Mouse (Mus musculus): ENCODE results near the gene Smagp. TPM values are rescaled to one million over a fixed set of nuclear protein-coding genes. Genes with fewer than 3 reads are reported as not detected.
A peak's percentile ranks its signal among the peaks of the same experiment; 100 is the strongest.

Gene Smagp
- polyA plus RNA-seq, 1 experiment from 2014 or later: 1.7 TPM

DNA sequence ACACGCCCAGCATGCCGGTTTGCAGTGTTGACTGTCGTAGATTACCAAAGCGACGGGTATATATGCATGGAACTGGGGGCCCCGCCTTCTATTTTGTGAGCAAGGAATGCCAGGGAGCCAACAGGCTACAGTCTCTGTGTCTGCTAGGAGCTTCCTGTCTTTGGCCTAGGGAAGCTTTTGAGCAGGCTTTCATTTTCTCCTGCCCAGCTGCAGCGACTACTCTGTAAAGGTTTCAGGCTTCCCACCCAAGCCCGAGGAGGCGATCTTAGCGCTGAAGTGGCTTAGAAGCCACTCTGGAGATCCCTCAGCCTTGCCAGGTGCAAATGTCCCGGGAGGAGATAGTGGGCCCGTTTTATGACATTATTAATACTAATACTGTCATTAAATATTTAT, 37.9 kb downstream of the Smagp start:
- 0 out of 2 replicates have a peak, but pooled peaks cover 2% of the 10 kb centered on the region for H3K27me3 ChIP-seq (ENCODE audit: control insufficient read depth, insufficient read depth, low read length)
- peak overlapping the region; percentile 79 for H3K4me3 ChIP-seq (ENCODE audit: low read depth, low read length)
- under 1% methylated on average over 12 of the region's 12 CpGs for WGBS
- H3K9me3 ChIP-seq (ENCODE audit: control insufficient read depth, low read length): no peaks in the 10 kb centered on the region
- peaks cover 5% of the 10 kb centered on the region; the same call in 1 of the 2 replicates for H3K4me1 ChIP-seq (ENCODE audit: control insufficient read depth, insufficient read depth, low read length)
- peak overlapping the region; percentile 87 for H3K27ac ChIP-seq (ENCODE audit: low read depth, low read length)
- H3K36me3 ChIP-seq (ENCODE audit: control insufficient read depth, insufficient read depth, low read length): no peaks in the 10 kb centered on the region
- no peak for ATAC-seq (ENCODE audit: low read depth)
- H3K9ac ChIP-seq (replicated peaks; ENCODE audit: low read depth, low read length): peak overlapping the region; percentile 96
- peak overlapping the region; percentile 57 for H3K4me2 ChIP-seq (ENCODE audit: low read depth, low read length)

DNA sequence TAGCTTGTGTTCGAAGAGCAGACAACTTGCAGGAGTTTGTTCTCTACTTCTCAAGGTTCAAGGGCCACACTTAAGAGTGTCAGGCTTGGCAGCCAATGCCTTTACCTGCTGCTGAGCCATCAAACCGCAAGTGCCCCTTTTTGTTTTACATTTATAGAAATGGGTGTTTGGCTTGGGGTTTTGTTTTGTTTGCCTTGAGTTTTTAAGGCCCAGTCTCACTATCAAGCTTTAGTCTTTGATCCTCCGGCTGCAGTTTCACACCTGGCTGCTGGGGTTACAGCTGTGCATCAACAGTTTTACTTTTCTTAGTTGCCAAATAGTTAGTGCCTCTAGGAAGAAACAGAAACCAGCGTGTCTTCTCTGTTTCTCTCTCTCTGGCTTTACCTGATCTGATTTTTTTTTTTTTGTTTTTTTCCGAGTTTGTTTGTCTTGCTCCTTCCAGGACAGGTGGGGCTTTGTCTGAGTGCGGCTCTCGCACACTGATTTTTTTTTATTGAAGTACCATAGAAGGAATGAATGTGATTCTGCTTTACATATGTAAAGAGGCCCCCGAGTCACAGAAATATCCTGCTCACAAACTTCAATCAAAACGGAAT, 38.4 kb downstream of the Smagp start:
- H3K4me3 ChIP-seq (ENCODE audit: low read depth, low read length): peak overlapping the region; percentile 79
- no peaks in the 10 kb centered on the region for H3K36me3 ChIP-seq (ENCODE audit: control insufficient read depth, insufficient read depth, low read length)
- WGBS: 22% methylated on average over 9 of the region's 9 CpGs
- no peak overlapping the region; the same call in 1 of the 2 replicates for H3K9ac ChIP-seq (replicated peaks; ENCODE audit: low read depth, low read length)
- no peaks in the 10 kb centered on the region for H3K9me3 ChIP-seq (ENCODE audit: control insufficient read depth, low read length)
- ATAC-seq (ENCODE audit: low read depth): no peak
- 0 out of 2 replicates have a peak, but pooled peaks cover 2% of the 10 kb centered on the region for H3K27me3 ChIP-seq (ENCODE audit: control insufficient read depth, insufficient read depth, low read length)
- H3K4me1 ChIP-seq (ENCODE audit: control insufficient read depth, insufficient read depth, low read length): peaks cover 5% of the 10 kb centered on the region; the same call in 1 of the 2 replicates
- peak overlapping the region; percentile 57 for H3K4me2 ChIP-seq (ENCODE audit: low read depth, low read length)
- peak overlapping the region; percentile 87 for H3K27ac ChIP-seq (ENCODE audit: low read depth, low read length)

DNA sequence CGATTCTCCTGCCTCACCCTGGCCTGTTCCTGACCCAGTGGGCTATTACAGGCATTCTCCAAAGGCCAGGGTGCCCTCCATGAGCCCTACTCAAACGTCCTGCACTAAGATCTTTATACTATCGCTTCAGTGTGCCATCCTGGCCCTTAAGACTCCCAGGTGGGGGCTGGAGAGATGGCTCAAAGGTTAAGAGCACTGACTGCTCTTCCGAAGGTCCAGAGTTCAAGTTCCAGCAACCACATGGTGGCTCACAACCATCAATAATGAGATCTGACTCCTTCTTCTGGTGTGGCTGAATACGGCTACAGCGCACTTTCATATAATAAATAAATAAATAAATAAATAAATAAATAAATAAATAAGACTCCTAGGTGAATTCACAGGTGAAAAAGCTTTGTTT, 43.9 kb downstream of the Smagp start:
- Histone ChIP-seq H3K4me2 (ENCODE audit: low read depth, low read length) (no peak overlapping the region), H3K36me3 (ENCODE audit: control insufficient read depth, insufficient read depth, low read length) (peaks cover 10% of the 10 kb centered on the region; the same call in 1 of the 2 replicates), H3K9me3 (ENCODE audit: control insufficient read depth, low read length) (no peaks in the 10 kb centered on the region), H3K27ac (ENCODE audit: low read depth, low read length) (no peak overlapping the region), H3K9ac (replicated peaks; ENCODE audit: low read depth, low read length) (no peak overlapping the region), H3K27me3 (ENCODE audit: control insufficient read depth, insufficient read depth, low read length) (no peaks in the 10 kb centered on the region), H3K4me3 (ENCODE audit: low read depth, low read length) (no peak overlapping the region), H3K4me1 (ENCODE audit: control insufficient read depth, insufficient read depth, low read length) (no peaks in the 10 kb centered on the region)
- no peak for ATAC-seq (ENCODE audit: low read depth)
- WGBS: 86% methylated on average over 6 of the region's 6 CpGs

- no peak overlapping the region for H3K9ac ChIP-seq (replicated peaks; ENCODE audit: low read depth, low read length)
- H3K27me3 ChIP-seq (ENCODE audit: control insufficient read depth, insufficient read depth, low read length): no peaks in the 10 kb centered on the region
- no peak overlapping the region for H3K27ac ChIP-seq (ENCODE audit: low read depth, low read length)
- H3K4me2 ChIP-seq (ENCODE audit: low read depth, low read length): no peak overlapping the region
- H3K9me3 ChIP-seq (ENCODE audit: control insufficient read depth, low read length): no peaks in the 10 kb centered on the region
- H3K4me1 ChIP-seq (ENCODE audit: control insufficient read depth, insufficient read depth, low read length): no peaks in the 10 kb centered on the region
- peaks cover 28% of the 10 kb centered on the region for H3K36me3 ChIP-seq (ENCODE audit: control insufficient read depth, insufficient read depth, low read length)
- H3K4me3 ChIP-seq (ENCODE audit: low read depth, low read length): no peak overlapping the region
- WGBS: 77% methylated on average over 8 of the region's 8 CpGs
- no peak for ATAC-seq (ENCODE audit: low read depth)
Observed at GRCm38 (mm10) chr15:100590436-100590835, 46.3 kb downstream of the Smagp start.

GRCm38 (mm10) chr15:100588297-100588696, 48.4 kb downstream of the Smagp start:
- Histone ChIP-seq H3K9ac (replicated peaks; ENCODE audit: low read depth, low read length) (no peak overlapping the region), H3K9me3 (ENCODE audit: control insufficient read depth, low read length) (no peaks in the 10 kb centered on the region), H3K4me1 (ENCODE audit: control insufficient read depth, insufficient read depth, low read length) (no peaks in the 10 kb centered on the region), H3K36me3 (ENCODE audit: control insufficient read depth, insufficient read depth, low read length) (peaks cover 34% of the 10 kb centered on the region), H3K27ac (ENCODE audit: low read depth, low read length) (no peak overlapping the region), H3K27me3 (ENCODE audit: control insufficient read depth, insufficient read depth, low read length) (no peaks in the 10 kb centered on the region), H3K4me3 (ENCODE audit: low read depth, low read length) (no peak overlapping the region), H3K4me2 (ENCODE audit: low read depth, low read length) (no peak overlapping the region)
- WGBS: 83% methylated on average over 6 of the region's 6 CpGs
- ATAC-seq (ENCODE audit: low read depth): no peak

GRCm38 (mm10) chr15:100587166-100587565, 49.6 kb downstream of the Smagp start:
- H3K4me3 ChIP-seq (ENCODE audit: low read depth, low read length): no peak overlapping the region
- H3K9ac ChIP-seq (replicated peaks; ENCODE audit: low read depth, low read length): no peak overlapping the region
- 77% methylated on average over 4 of the region's 4 CpGs for WGBS
- peaks cover 41% of the 10 kb centered on the region for H3K36me3 ChIP-seq (ENCODE audit: control insufficient read depth, insufficient read depth, low read length)
- no peaks in the 10 kb centered on the region for H3K27me3 ChIP-seq (ENCODE audit: control insufficient read depth, insufficient read depth, low read length)
- H3K4me1 ChIP-seq (ENCODE audit: control insufficient read depth, insufficient read depth, low read length): no peaks in the 10 kb centered on the region
- no peak overlapping the region for H3K4me2 ChIP-seq (ENCODE audit: low read depth, low read length)
- no peak overlapping the region for H3K27ac ChIP-seq (ENCODE audit: low read depth, low read length)
- no peak for ATAC-seq (ENCODE audit: low read depth)
- H3K9me3 ChIP-seq (ENCODE audit: control insufficient read depth, low read length): no peaks in the 10 kb centered on the region

GRCm38 (mm10) chr15:100585931-100586330, 50.8 kb downstream of the Smagp start:
- no peak overlapping the region for H3K9ac ChIP-seq (replicated peaks; ENCODE audit: low read depth, low read length)
- no peak overlapping the region for H3K27ac ChIP-seq (ENCODE audit: low read depth, low read length)
- H3K9me3 ChIP-seq (ENCODE audit: control insufficient read depth, low read length): no peaks in the 10 kb centered on the region
- 94% methylated on average over 16 of the region's 16 CpGs for WGBS
- no peak overlapping the region for H3K4me2 ChIP-seq (ENCODE audit: low read depth, low read length)
- H3K4me1 ChIP-seq (ENCODE audit: control insufficient read depth, insufficient read depth, low read length): no peaks in the 10 kb centered on the region
- no peak for ATAC-seq (ENCODE audit: low read depth)
- no peak overlapping the region for H3K4me3 ChIP-seq (ENCODE audit: low read depth, low read length)
- no peaks in the 10 kb centered on the region for H3K27me3 ChIP-seq (ENCODE audit: control insufficient read depth, insufficient read depth, low read length)
- H3K36me3 ChIP-seq (ENCODE audit: control insufficient read depth, insufficient read depth, low read length): peaks cover 41% of the 10 kb centered on the region

GRCm38 (mm10) chr15:100580108-100580507, 56.6 kb downstream of the Smagp start:
- Histone ChIP-seq H3K9ac (replicated peaks; ENCODE audit: low read depth, low read length) (no peak overlapping the region), H3K9me3 (ENCODE audit: control insufficient read depth, low read length) (no peaks in the 10 kb centered on the region), H3K36me3 (ENCODE audit: control insufficient read depth, insufficient read depth, low read length) (peaks cover 29% of the 10 kb centered on the region; the same call in 1 of the 2 replicates), H3K4me1 (ENCODE audit: control insufficient read depth, insufficient read depth, low read length) (no peaks in the 10 kb centered on the region), H3K4me2 (ENCODE audit: low read depth, low read length) (no peak overlapping the region), H3K4me3 (ENCODE audit: low read depth, low read length) (no peak overlapping the region), H3K27ac (ENCODE audit: low read depth, low read length) (no peak overlapping the region), H3K27me3 (ENCODE audit: control insufficient read depth, insufficient read depth, low read length) (no peaks in the 10 kb centered on the region)
- no peak for ATAC-seq (ENCODE audit: low read depth)
- WGBS: 92% methylated on average over 10 of the region's 10 CpGs

GRCm38 (mm10) chr15:100577972-100578371, 58.8 kb downstream of the Smagp start:
- H3K9ac ChIP-seq (replicated peaks; ENCODE audit: low read depth, low read length): no peak overlapping the region
- H3K36me3 ChIP-seq (ENCODE audit: control insufficient read depth, insufficient read depth, low read length): peaks cover 23% of the 10 kb centered on the region; the same call in 1 of the 2 replicates
- WGBS: 86% methylated on average over 16 of the region's 16 CpGs
- H3K27me3 ChIP-seq (ENCODE audit: control insufficient read depth, insufficient read depth, low read length): no peaks in the 10 kb centered on the region
- H3K9me3 ChIP-seq (ENCODE audit: control insufficient read depth, low read length): no peaks in the 10 kb centered on the region
- ATAC-seq (ENCODE audit: low read depth): no peak
- H3K4me1 ChIP-seq (ENCODE audit: control insufficient read depth, insufficient read depth, low read length): no peaks in the 10 kb centered on the region
- H3K4me2 ChIP-seq (ENCODE audit: low read depth, low read length): no peak overlapping the region
- H3K27ac ChIP-seq (ENCODE audit: low read depth, low read length): no peak overlapping the region
- no peak overlapping the region for H3K4me3 ChIP-seq (ENCODE audit: low read depth, low read length)

All from neural tube, embryonic 14.5 days (tissue).